Mouse (Mus musculus) cerebellum, postnatal 4 days (tissue): Measurements from ENCODE around the gene 6030468B19Rik.
"Not testable (repeated sequence)": the region's sequence is repeated elsewhere in the genome, so short reads cannot be mapped to it uniquely, and the experiment has no call there.

Source experiments
- DNase-seq, 2 experiments: peaks; one replicate each; pipeline ENCODE4 v3.0.0; 2022; ENCODE audit warnings: low spot score in 2 of 2, mixed read lengths in 1 of 2

The 6030468B19Rik gene

GRCm38 (mm10) chr11:117828149-117828887, 30.9 kb downstream of the 6030468B19Rik start:
- no peak for DNase-seq

DNA sequence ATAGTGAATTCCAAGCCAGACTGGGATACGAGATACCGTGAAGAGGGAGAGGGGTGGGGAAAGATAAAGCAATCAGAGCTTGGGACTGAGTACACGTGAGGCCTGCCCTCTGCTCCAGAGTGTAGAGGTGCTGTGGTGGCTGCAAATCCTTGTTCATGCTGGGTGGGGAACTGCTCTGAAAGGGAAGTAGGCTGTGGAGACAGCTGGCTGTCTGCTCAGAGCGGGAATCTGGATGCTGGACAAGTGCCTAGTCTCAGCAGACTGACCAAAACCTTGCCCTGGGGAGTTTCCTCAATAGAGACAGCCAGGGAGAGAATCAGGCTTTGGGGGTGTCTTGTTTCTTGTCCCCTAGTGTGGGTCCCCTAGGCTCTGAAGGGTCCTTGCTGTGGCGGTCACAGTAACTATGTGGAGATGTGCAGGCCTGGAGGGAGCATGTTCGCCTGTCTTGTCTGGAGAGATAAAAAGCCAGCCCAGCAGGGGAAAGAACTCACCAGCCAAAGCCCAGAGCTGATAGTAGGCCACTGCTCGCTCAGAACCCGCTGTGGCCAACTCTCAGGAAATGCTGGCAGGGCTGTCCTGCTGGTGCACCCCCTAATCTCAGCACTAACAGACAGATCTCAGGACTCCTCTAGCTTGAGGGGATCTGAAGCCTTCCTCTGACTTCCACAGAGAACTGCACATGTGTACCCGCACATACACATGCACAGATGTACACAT, 31.6 kb downstream of the 6030468B19Rik start:
- DNase-seq: peak in 1 of 2 experiments; percentile 54

GRCm38 (mm10) chr11:117829671-117830215, 32.3 kb downstream of the 6030468B19Rik start:
- DNase-seq: no peak

- DNase-seq: no peak
These were observed 32.9 kb downstream of the 6030468B19Rik start for GRCm38 (mm10) chr11:117830401-117830800.

GRCm38 (mm10) chr11:117832086-117832969, 34.9 kb downstream of the 6030468B19Rik start:
- peak; percentile 36 to 69 for DNase-seq

- not testable (repeated sequence) for DNase-seq
These were observed 36.0 kb downstream of the 6030468B19Rik start for GRCm38 (mm10) chr11:117833509-117833908.

GRCm38 (mm10) chr11:117834086-117834485, 36.6 kb downstream of the 6030468B19Rik start:
- no peak for DNase-seq

- DNase-seq: no peak
These were observed 38.8 kb downstream of the 6030468B19Rik start for GRCm38 (mm10) chr11:117836306-117836705.

DNA sequence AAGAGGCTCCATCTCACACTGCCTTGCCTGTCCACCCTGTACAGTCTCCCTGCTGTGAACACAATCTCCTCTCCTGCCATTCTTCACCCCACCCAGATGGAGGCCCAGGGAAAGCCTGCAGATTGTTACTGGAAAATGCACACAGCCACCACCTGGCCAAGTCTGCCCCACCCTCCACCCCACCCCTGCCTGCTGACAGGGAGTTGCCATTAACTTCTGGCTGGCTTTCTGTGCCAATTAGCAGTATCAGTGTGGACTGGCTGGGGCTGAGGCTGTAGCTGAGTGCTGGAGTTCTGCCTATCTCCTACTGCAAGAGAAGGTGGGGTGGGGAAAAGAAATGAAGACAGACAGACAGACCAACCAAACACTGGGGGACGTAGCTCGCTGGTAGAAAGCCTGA, 41.1 kb downstream of the 6030468B19Rik start:
- no peak for DNase-seq

GRCm38 (mm10) chr11:117839021-117839420, 41.6 kb downstream of the 6030468B19Rik start:
- DNase-seq: no peak

DNA sequence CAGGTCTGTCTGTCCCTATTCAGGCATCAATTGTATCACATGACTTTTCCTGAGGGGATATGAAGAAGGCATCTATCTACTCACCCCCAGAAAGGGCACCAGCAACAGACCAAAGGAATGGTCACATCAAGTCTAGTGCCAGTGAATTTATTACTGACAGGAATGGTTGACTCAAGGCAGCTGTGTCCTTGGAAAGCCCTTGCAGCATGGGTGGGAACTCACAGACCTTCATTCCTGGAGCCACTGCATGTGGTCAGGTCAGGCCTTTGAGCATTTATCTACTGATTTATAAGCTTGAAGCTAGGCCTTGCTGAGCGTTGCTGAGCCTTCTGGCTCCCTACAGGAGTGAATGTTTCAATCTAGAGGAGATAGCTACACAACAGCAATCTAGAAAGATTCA, 43.5 kb downstream of the 6030468B19Rik start:
- DNase-seq: no peak

DNA sequence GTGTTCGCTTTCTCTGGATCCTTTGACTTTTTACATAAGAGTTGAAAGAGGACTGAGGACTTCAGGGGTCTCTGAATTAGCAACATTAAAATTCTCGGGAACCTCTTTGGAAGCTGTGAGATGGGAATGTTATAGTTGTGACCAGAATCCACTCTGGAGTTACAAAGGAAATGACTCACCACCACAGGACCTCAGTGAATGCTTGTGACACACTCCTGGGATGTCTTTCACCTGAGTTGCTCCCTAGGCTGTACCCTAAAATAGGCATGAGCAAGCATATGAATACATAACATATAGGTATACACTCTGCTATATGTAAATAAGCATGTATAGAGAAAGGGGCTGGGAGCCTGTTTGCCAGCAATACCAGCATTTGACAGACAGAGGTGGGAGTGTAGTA, 46.0 kb downstream of the 6030468B19Rik start:
- DNase-seq: no peak

DNA sequence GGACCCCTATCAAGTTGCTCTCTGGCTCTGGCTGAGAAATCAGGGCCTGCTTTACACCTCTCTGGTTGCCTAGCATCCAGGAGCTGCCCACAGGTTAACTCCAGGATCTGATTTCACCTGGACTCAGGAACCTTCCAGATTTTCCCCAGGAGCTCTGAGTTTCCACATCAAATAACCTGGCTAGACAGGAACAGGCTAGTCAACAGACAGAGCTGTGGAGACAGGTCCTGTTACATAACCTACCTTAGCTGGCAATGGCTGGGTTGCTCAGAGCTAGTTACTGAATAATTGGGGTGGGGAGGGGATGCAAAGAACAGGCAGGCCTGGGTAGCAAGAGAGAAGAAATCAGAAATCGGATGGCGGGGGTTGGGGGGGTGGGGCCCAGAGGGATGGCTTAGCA, 47.5 kb downstream of the 6030468B19Rik start:
- no peak for DNase-seq

- DNase-seq: no peak
These were observed 48.2 kb downstream of the 6030468B19Rik start for GRCm38 (mm10) chr11:117845651-117846050.

DNA sequence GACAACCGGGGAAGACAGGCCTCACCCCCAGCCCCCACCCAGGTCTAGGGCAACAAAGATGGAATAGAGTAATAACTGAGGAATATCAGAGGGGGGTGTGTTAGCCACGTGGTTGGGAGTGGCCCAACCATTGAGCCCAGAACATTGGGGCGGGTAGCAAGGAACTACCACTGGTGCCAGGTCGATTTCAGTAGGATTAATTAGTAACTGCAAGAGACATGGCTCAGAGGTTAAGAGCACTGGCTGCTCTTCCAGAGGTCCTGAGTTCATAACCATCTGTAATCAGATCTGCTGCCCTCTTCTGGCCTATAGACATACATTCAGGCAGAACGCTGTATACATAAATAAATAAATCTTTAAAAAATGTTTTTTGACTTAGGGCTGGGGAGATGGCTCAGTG, 49.2 kb downstream of the 6030468B19Rik start:
- DNase-seq: no peak

- DNase-seq: no peak
These were observed 50.2 kb downstream of the 6030468B19Rik start for GRCm38 (mm10) chr11:117847593-117848215.

GRCm38 (mm10) chr11:117848271-117848984, 51.0 kb downstream of the 6030468B19Rik start:
- no peak for DNase-seq

GRCm38 (mm10) chr11:117848985-117849671, 51.7 kb downstream of the 6030468B19Rik start, which contains the start of gene Birc5:
TSS of gene Birc5 (plus strand) at chr11:117849251.
- peak; percentile 89 to 97 for DNase-seq

DNA sequence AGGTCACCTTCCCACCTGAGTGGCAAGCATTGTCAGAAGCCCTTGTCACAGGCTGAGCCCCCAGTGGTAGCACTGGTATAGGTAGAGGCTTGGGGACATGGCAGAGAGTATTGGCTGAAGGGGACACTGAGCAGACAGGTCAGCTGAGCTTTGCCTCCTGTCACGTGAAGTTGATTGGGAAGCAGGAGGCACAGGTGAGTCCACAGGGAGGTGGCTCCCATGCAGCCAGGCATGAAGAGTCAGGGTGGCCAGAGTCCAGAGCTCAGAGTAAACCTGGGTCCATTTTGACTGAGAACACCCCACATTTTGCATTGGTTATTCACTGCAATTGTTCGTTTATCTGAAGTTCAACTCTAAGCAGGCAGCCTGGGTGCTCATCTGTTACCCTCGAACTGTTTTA, 55.4 kb downstream of the 6030468B19Rik start:
- no peak for DNase-seq

GRCm38 (mm10) chr11:117854241-117854640, 56.8 kb downstream of the 6030468B19Rik start:
- DNase-seq: no peak
